Mouse (Mus musculus) lung, embryonic 14.5 days (tissue): ENCODE measurements at regions not wholly inside any gene's neighbourhood (a gene's known extent, or its start where the extent isn't known, plus 50 kb on each side); places are given as distances from the start of the nearest gene placed in this dataset.

Source experiments
- ATAC-seq: fragments of 200-750 bp; cut with Nextera tagmentation; 2 replicates; pipeline ENCODE4 v1.8.0; 2017; ENCODE audit warnings: mild to moderate bottlenecking, moderate TSS enrichment, moderate library complexity; ENCODE audit not compliant: insufficient read depth
- DNase-seq: peaks from one replicate; pipeline ENCODE4 v3.0.0-alpha.2; 2015
- H3K27ac ChIP-seq: fragments of 300-500 bp; sonication (generic); 2 replicates; pipeline ENCODE4 v1.5.1; 2014; ENCODE audit warnings: low read depth, mild to moderate bottlenecking, moderate library complexity
- H3K27me3 ChIP-seq: fragments of 300-500 bp; sonication (generic); 2 replicates; pipeline ENCODE4 v1.6.1; 2014; ENCODE audit warnings: low read length, control low read depth; ENCODE audit not compliant: insufficient read depth
- H3K36me3 ChIP-seq: fragments of 300-500 bp; sonication (generic); 2 replicates; pipeline ENCODE4 v1.6.1; 2014; ENCODE audit warnings: control low read depth; ENCODE audit not compliant: insufficient read depth
- H3K4me1 ChIP-seq: fragments of 300-500 bp; sonication (generic); 2 replicates; pipeline ENCODE4 v1.6.1; 2014; ENCODE audit warnings: antibody characterized with exemption, control low read depth; ENCODE audit not compliant: insufficient read depth
- H3K4me2 ChIP-seq: fragments of 300-500 bp; sonication (generic); 2 replicates; pipeline ENCODE4 v1.6.1; 2014; ENCODE audit warnings: mild to moderate bottlenecking
- H3K4me3 ChIP-seq: fragments of 300-500 bp; sonication (generic); 2 replicates; pipeline ENCODE4 v1.5.1; 2014; ENCODE audit warnings: low read depth, low read length
- H3K9ac ChIP-seq: fragments of 300-500 bp; sonication (generic); 2 replicates; pipeline ENCODE4 v1.6.1; 2014
- H3K9me3 ChIP-seq: fragments of 300-500 bp; sonication (generic); 2 replicates; pipeline ENCODE4 v1.6.1; 2016; ENCODE audit warnings: low read depth, low read length, control low read depth
- CTCF ChIP-seq: IDR thresholded peaks from 2 replicates; pipeline ENCODE4 v1.5.1; 2016; ENCODE audit warnings: antibody characterized with exemption, low read depth
- WGBS: fragments of 180-500 bp; shearing (Covaris S2); extraction: QIAGEN DNeasy Blood & Tissue Kit; methylation state at CpG from one replicate; pipeline ENCODE4 v1.1.7; 2014; 5-methylcytosine and 5-hydroxymethylcytosine counted together

DNA sequence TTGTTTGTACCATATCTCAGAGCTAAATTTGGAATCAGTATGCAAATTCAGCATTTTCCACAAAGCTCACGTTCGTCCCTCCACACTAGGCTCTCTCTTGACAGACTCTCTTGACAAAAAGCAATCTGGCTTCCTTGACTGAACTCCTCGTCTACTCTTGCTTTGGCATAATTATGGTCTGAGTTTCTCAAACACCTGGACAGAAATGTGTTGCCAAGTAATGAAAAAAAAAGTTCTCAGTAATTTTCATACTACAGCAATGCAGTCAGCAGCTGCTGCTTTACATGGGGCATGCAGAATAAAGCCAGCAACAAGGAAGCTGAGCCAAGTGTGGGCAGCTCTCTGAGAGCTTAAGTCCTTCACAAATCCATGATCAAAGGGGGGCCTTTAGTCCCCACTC is 932.7 kb downstream of the Galc start:
- Histone ChIP-seq H3K4me1 (no peaks in the 10 kb centered on the region), H3K4me3 (no peak overlapping the region), H3K9ac (no peak overlapping the region), H3K27me3 (no peaks in the 10 kb centered on the region), H3K4me2 (no peak overlapping the region), H3K36me3 (no peaks in the 10 kb centered on the region), H3K27ac (no peak overlapping the region), H3K9me3 (no peaks in the 10 kb centered on the region)
- 58% methylated on average over 3 of the region's 3 CpGs for WGBS
- ATAC-seq = no peak
- no peak for DNase-seq
- no peak for TF ChIP-seq CTCF

- no peaks in the 10 kb centered on the region for H3K36me3 ChIP-seq
- no peak for ATAC-seq
Observed at GRCm38 (mm10) chr12:97312282-97313040, 946.8 kb downstream of the Galc start.

GRCm38 (mm10) chr12:97278792-97279191 is 980.5 kb downstream of the Galc start:
- DNase-seq = no peak
- Histone ChIP-seq H3K4me2 (no peak overlapping the region), H3K36me3 (no peaks in the 10 kb centered on the region), H3K27me3 (no peaks in the 10 kb centered on the region), H3K9ac (no peak overlapping the region), H3K4me3 (no peak overlapping the region), H3K9me3 (no peaks in the 10 kb centered on the region), H3K4me1 (no peaks in the 10 kb centered on the region), H3K27ac (no peak overlapping the region)
- TF ChIP-seq CTCF = no peak
- no peak for ATAC-seq
- 69% methylated on average over 2 of the region's 2 CpGs for WGBS

More at GRCm38 (mm10) chr12:97312282-97313040, 946.8 kb downstream of the Galc start:
- DNase-seq = no peak
- TF ChIP-seq CTCF = no peak
- Histone ChIP-seq H3K4me1 (no peaks in the 10 kb centered on the region), H3K9ac (no peak overlapping the region), H3K9me3 (no peaks in the 10 kb centered on the region), H3K27me3 (no peaks in the 10 kb centered on the region), H3K4me3 (no peak overlapping the region), H3K4me2 (no peak overlapping the region), H3K27ac (no peak overlapping the region)
- WGBS = 17% methylated on average over 5 of the region's 5 CpGs

DNA sequence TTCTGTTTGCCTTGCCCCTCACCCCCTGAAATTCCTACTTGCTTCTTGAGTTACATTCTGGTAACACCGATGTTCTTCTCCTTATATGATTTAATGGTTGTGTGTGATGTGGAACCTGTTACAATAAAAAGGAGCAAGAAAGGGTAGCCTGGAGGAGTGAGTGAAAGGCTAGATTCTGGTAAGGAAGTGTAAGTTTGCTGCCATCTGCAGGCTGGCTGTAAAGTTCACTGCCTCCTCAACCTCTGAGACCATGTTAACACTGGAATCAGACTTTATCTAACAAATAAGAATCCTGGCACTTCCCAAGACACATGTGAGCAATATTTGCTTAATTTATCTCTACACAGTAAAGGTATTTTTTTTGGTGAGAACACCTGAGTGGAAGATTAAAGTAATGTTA is 980.9 kb downstream of the Galc start:
- ATAC-seq = no peak

More for the DNA sequence above, 980.9 kb downstream of the Galc start:
- no peak overlapping the region for H3K4me2 ChIP-seq
- no peaks in the 10 kb centered on the region for H3K36me3 ChIP-seq
- TF ChIP-seq CTCF = peak; percentile 39
- no peaks in the 10 kb centered on the region for H3K9me3 ChIP-seq
- H3K9ac ChIP-seq = no peak overlapping the region
- peak; percentile 44 for DNase-seq
- no peak overlapping the region for H3K27ac ChIP-seq
- H3K4me3 ChIP-seq = no peak overlapping the region
- no peaks in the 10 kb centered on the region for H3K4me1 ChIP-seq
- H3K27me3 ChIP-seq = no peaks in the 10 kb centered on the region
- WGBS = 50% methylated on average over 1 of the region's 1 CpGs
